Mouse (Mus musculus) ES-E14 (cell line): ENCODE measurements at regions not wholly inside any gene's neighbourhood (a gene's known extent, or its start where the extent isn't known, plus 50 kb on each side); places are given as distances from the start of the nearest gene placed in this dataset.

Experiments used
- HCFC1 ChIP-seq: IDR thresholded peaks from 2 replicates; pipeline ENCODE4 v1.6.1; 2012; ENCODE audit warnings: low read length, inconsistent platforms, borderline replicate concordance; ENCODE audit not compliant: insufficient read depth
- ZNF384 ChIP-seq: IDR thresholded peaks from 2 replicates; pipeline ENCODE4 v1.6.1; 2012; ENCODE audit warnings: low read depth, low read length, inconsistent platforms

- TF ChIP-seq ZNF384 (no peak), HCFC1 (no peak)
Measured at GRCm38 (mm10) chrX:17817651-17818050, 245.5 kb upstream of the Fundc1 start.
